Mouse (Mus musculus): ENCODE measurements around the gene Ccl6. TPM values are rescaled to one million over a fixed set of nuclear protein-coding genes. Genes with fewer than 3 reads are reported as not detected.
A peak's percentile ranks its signal among the peaks of the same experiment; 100 is the strongest.

The Ccl6 gene
- total RNA-seq, 2 experiments from 2014 or later = 1.1 to 1.7 TPM

- DNase-seq (ENCODE audit: low spot score in 2 of 2) = no peak
Observed at GRCm38 (mm10) chr11:83597796-83598195, 4.9 kb upstream of the Ccl6 start.

- DNase-seq (ENCODE audit: low spot score in 2 of 2) = no peak
Observed at GRCm38 (mm10) chr11:83595669-83596455, 3.0 kb upstream of the Ccl6 start.

GRCm38 (mm10) chr11:83593453-83593852 lies 566 bp upstream of the Ccl6 start:
- DNase-seq (ENCODE audit: low spot score in 2 of 2) = no peak

- no peak for DNase-seq (ENCODE audit: low spot score in 2 of 2)
Observed at GRCm38 (mm10) chr11:83584232-83584631, 8.7 kb downstream of the Ccl6 start.

GRCm38 (mm10) chr11:83583450-83583754 lies 9.5 kb downstream of the Ccl6 start:
- DNase-seq (ENCODE audit: low spot score in 2 of 2) = no peak

- DNase-seq (ENCODE audit: low spot score in 2 of 2) = no peak
Observed at GRCm38 (mm10) chr11:83582626-83583449, 10.0 kb downstream of the Ccl6 start.

- no peak for DNase-seq (ENCODE audit: low spot score in 2 of 2)
Observed at GRCm38 (mm10) chr11:83581626-83582610, 11.0 kb downstream of the Ccl6 start.

GRCm38 (mm10) chr11:83580699-83581232 lies 12.1 kb downstream of the Ccl6 start:
- no peak for DNase-seq (ENCODE audit: low spot score in 2 of 2)

- no peak for DNase-seq (ENCODE audit: low spot score in 2 of 2)
Observed at GRCm38 (mm10) chr11:83578999-83579398, 13.9 kb downstream of the Ccl6 start.

- no peak for DNase-seq (ENCODE audit: low spot score in 2 of 2)
Observed at GRCm38 (mm10) chr11:83578186-83578760, 14.6 kb downstream of the Ccl6 start, which contains the start of gene Ccl9. TSS of gene Ccl9 (minus strand) at chr11:83578636.

- no peak for DNase-seq (ENCODE audit: low spot score in 2 of 2)
Observed at GRCm38 (mm10) chr11:83576927-83577555, 15.8 kb downstream of the Ccl6 start.

GRCm38 (mm10) chr11:83572834-83573233 lies 20.1 kb downstream of the Ccl6 start:
- no peak for DNase-seq (ENCODE audit: low spot score in 2 of 2)

GRCm38 (mm10) chr11:83572223-83572622 lies 20.7 kb downstream of the Ccl6 start:
- DNase-seq (ENCODE audit: low spot score in 2 of 2) = no peak

GRCm38 (mm10) chr11:83570189-83570588 lies 22.7 kb downstream of the Ccl6 start:
- DNase-seq (ENCODE audit: low spot score in 2 of 2) = no peak

GRCm38 (mm10) chr11:83569249-83569648 lies 23.6 kb downstream of the Ccl6 start:
- DNase-seq (ENCODE audit: low spot score in 2 of 2) = no peak

- DNase-seq (ENCODE audit: low spot score in 2 of 2) = no peak
Observed at GRCm38 (mm10) chr11:83568786-83569185, 24.1 kb downstream of the Ccl6 start.

- no peak for DNase-seq (ENCODE audit: low spot score in 2 of 2)
Observed at GRCm38 (mm10) chr11:83568061-83568460, 24.8 kb downstream of the Ccl6 start.

GRCm38 (mm10) chr11:83567311-83567710 lies 25.6 kb downstream of the Ccl6 start:
- no peak for DNase-seq (ENCODE audit: low spot score in 2 of 2)

- DNase-seq (ENCODE audit: low spot score in 2 of 2) = no peak
Observed at GRCm38 (mm10) chr11:83566617-83567016, 26.3 kb downstream of the Ccl6 start.

GRCm38 (mm10) chr11:83563754-83564153 lies 29.1 kb downstream of the Ccl6 start:
- peak in 1 of 2 experiments; percentile 14 for DNase-seq (ENCODE audit: low spot score in 2 of 2)

Measured in layer of hippocampus, postnatal 10 days (tissue).